Mouse (Mus musculus): ENCODE measurements at regions not wholly inside any gene's neighbourhood (a gene's known extent, or its start where the extent isn't known, plus 50 kb on each side); places are given as distances from the start of the nearest gene placed in this dataset.

GRCm38 (mm10) chr11:71887211-71887610 is 137.5 kb downstream of the Wscd1 start:
- no peak for DNase-seq (ENCODE audit: low spot score)

- no peak for DNase-seq (ENCODE audit: low spot score)
Measured at GRCm38 (mm10) chr11:71886771-71887170, 137.1 kb downstream of the Wscd1 start.

- no peak for DNase-seq (ENCODE audit: low spot score)
Measured at GRCm38 (mm10) chr11:71884861-71885260, 135.1 kb downstream of the Wscd1 start.

GRCm38 (mm10) chr11:71881841-71882240 is 132.1 kb downstream of the Wscd1 start:
- DNase-seq (ENCODE audit: low spot score), result no peak

GRCm38 (mm10) chr11:71871297-71871696 is 121.6 kb downstream of the Wscd1 start:
- no peak for DNase-seq (ENCODE audit: low spot score)

- no peak for DNase-seq (ENCODE audit: low spot score)
Measured at GRCm38 (mm10) chr11:71866690-71867089, 117.0 kb downstream of the Wscd1 start.

GRCm38 (mm10) chr11:71857926-71858325 is 108.2 kb downstream of the Wscd1 start:
- DNase-seq (ENCODE audit: low spot score), result no peak

- DNase-seq (ENCODE audit: low spot score), result no peak
Measured at GRCm38 (mm10) chr11:71855557-71855956, 105.8 kb downstream of the Wscd1 start.

GRCm38 (mm10) chr11:71855058-71855457 is 105.3 kb downstream of the Wscd1 start:
- no peak for DNase-seq (ENCODE audit: low spot score)

GRCm38 (mm10) chr11:71847684-71848367 is 98.1 kb downstream of the Wscd1 start:
- DNase-seq (ENCODE audit: low spot score), result peak; percentile 11

- no peak for DNase-seq (ENCODE audit: low spot score)
Measured at GRCm38 (mm10) chr11:71846496-71846895, 96.8 kb downstream of the Wscd1 start.

GRCm38 (mm10) chr11:71840635-71841443 is 91.1 kb downstream of the Wscd1 start:
- DNase-seq (ENCODE audit: low spot score), result no peak

Measured in left cerebral cortex, adult 11 months (tissue).